Mouse (Mus musculus) E14TG2a.4 (cell line): ENCODE results near the gene Lyst.

ENCODE experiments used
- CTCF ChIP-seq: conservative IDR thresholded peaks from 2 replicates; pipeline ENCODE4 v1.5.1; 2014; ENCODE audit warnings: low read length
- NANOG ChIP-seq: IDR thresholded peaks from 2 replicates; pipeline ENCODE4 v1.6.1; 2014; ENCODE audit warnings: borderline replicate concordance, low read length, mixed read lengths

- TF ChIP-seq CTCF = no peak
- TF ChIP-seq NANOG = no peak
Measured at GRCm38 (mm10) chr13:13558251-13558650, 31.9 kb upstream of the Lyst start.
